Mouse (Mus musculus): ENCODE data around the gene Ulk3. TPM values are rescaled to one million over a fixed set of nuclear protein-coding genes. Genes with fewer than 3 reads are reported as not detected.

Gene Ulk3
- polyA plus RNA-seq, 1 experiment from 2014 or later = 18.0 TPM

DNA sequence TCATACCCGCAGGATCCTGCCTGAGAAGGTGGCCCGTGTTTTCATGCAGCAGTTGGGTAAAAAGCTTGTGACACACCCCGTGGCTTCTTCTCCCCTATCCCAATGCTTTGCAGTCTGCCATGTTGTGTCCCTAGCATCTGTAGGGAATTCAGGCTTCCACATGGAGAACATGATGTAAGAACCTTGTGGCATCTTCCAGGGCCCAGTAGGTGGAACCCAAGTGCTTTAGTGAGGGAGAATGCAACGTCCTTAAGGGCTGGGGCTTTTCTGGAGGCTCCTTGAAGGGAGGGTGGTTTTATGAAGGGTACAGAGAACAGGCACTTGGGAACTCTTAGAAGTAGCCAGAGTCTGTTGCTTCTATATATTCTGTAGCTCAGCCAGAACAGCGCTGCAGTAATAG lies 1.5 kb downstream of the Ulk3 start:
- H3K9ac ChIP-seq (ENCODE audit: low read depth, low read length) = no peak overlapping the region
- peaks cover 17% of the 10 kb centered on the region for H3K4me1 ChIP-seq (ENCODE audit: control insufficient read depth, insufficient read depth, low read length)
- no peak overlapping the region for H3K27ac ChIP-seq (ENCODE audit: low read length)
- ATAC-seq = no peak
- H3K4me3 ChIP-seq (ENCODE audit: low read length) = no peak overlapping the region
- H3K36me3 ChIP-seq (ENCODE audit: control insufficient read depth, insufficient read depth, low read length) = 0 out of 2 replicates have a peak, but pooled peaks cover 10% of the 10 kb centered on the region
- WGBS = 38% methylated on average over 5 of the region's 5 CpGs
- H3K4me2 ChIP-seq (ENCODE audit: low read depth, low read length) = no peak overlapping the region
- no peaks in the 10 kb centered on the region for H3K9me3 ChIP-seq (ENCODE audit: control insufficient read depth, low read length)
- no peaks in the 10 kb centered on the region for H3K27me3 ChIP-seq (replicated peaks; ENCODE audit: control insufficient read depth, insufficient read depth, low read length)

DNA sequence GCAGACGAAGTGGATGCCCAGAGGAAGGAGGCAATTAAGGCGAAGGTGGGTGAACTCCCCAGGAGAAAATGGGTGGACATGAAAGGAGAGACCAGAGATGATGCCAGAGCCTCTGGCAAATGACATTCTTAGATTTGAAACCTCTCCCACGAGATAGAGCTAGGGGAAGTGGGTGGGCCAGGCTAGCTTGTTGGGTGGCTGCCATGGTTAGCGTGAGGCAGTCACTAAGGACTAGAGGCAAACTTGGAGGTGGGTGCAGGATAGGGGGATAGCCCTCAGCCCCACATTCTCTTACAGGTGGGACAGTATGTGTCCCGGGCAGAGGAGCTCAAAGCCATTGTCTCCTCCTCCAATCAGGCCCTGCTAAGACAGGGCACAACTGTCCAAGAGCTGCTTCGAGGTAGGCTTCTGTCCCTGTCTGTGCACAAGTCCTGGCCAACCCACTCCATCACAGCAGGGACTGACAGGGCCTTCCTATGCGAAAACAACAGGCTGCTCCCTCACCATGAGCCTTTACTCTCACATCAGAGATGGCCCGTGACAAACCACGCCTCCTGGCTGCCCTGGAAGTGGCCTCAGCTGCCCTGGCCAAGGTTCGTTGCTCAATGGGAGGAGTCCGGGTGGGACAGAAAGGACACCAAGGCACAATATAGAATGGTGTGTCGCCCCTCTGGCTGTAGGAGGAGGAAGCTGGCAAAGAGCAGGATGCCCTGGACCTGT lies 4.4 kb downstream of the Ulk3 start:
- Histone ChIP-seq H3K9me3 (ENCODE audit: control insufficient read depth, low read length) (no peaks in the 10 kb centered on the region), H3K4me2 (ENCODE audit: low read depth, low read length) (no peak overlapping the region), H3K36me3 (ENCODE audit: control insufficient read depth, insufficient read depth, low read length) (0 out of 2 replicates have a peak, but pooled peaks cover 9% of the 10 kb centered on the region), H3K9ac (ENCODE audit: low read depth, low read length) (no peak overlapping the region), H3K27ac (ENCODE audit: low read length) (no peak overlapping the region), H3K4me1 (ENCODE audit: control insufficient read depth, insufficient read depth, low read length) (peaks cover 16% of the 10 kb centered on the region), H3K27me3 (replicated peaks; ENCODE audit: control insufficient read depth, insufficient read depth, low read length) (no peaks in the 10 kb centered on the region), H3K4me3 (ENCODE audit: low read length) (no peak overlapping the region)
- ATAC-seq = peak; percentile 27; the same call in 1 of the 2 replicates
- 51% methylated on average over 12 of the region's 12 CpGs for WGBS

DNA sequence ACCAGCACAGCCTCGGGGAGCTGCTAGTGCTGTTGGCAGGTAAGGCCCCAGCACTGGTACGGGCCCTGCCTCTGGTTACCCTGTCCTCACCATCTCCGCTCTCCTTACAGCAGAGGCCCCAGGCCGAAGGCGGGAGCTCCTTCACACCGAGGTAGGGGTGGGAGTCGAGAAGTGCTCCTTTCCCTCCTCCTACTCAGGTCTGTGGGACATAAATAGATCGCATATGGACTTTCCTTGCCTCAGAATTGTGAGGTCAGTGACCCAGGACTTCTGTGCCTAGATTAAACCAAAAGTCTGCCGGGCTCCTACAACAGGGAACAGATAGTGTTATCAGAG lies 4.9 kb downstream of the Ulk3 start:
- Histone ChIP-seq H3K4me3 (ENCODE audit: low read length) (no peak overlapping the region), H3K27ac (ENCODE audit: low read length) (no peak overlapping the region), H3K36me3 (ENCODE audit: control insufficient read depth, insufficient read depth, low read length) (0 out of 2 replicates have a peak, but pooled peaks cover 9% of the 10 kb centered on the region), H3K9ac (ENCODE audit: low read depth, low read length) (no peak overlapping the region), H3K4me1 (ENCODE audit: control insufficient read depth, insufficient read depth, low read length) (peaks cover 15% of the 10 kb centered on the region; the same call in 1 of the 2 replicates), H3K9me3 (ENCODE audit: control insufficient read depth, low read length) (no peaks in the 10 kb centered on the region), H3K4me2 (ENCODE audit: low read depth, low read length) (no peak overlapping the region), H3K27me3 (replicated peaks; ENCODE audit: control insufficient read depth, insufficient read depth, low read length) (no peaks in the 10 kb centered on the region)
- 75% methylated on average over 9 of the region's 9 CpGs for WGBS
- ATAC-seq = no peak

DNA sequence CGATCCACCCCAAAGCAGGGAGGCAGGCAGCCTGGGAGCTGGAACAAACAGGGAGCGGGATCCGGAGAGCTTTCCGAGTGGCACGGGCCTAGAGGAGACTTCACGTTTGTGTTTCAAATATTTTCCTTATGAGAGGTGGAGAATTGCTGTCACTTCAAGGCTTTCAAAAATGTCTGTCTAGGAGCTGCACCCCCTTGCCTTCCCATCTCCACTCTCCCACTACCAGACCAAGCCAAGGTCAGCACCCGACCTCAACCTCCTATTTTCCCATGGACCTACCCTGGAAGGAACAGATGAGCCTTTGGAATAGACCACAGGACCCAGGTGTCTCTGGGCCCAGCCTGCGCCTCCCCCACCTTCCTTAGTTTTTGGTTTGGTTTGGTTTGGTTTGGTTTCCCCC lies 8.0 kb downstream of the Ulk3 start:
- H3K36me3 ChIP-seq (ENCODE audit: control insufficient read depth, insufficient read depth, low read length) = 0 out of 2 replicates have a peak, but pooled peaks cover 3% of the 10 kb centered on the region
- no peak overlapping the region for H3K27ac ChIP-seq (ENCODE audit: low read length)
- no peaks in the 10 kb centered on the region for H3K9me3 ChIP-seq (ENCODE audit: control insufficient read depth, low read length)
- no peak overlapping the region for H3K9ac ChIP-seq (ENCODE audit: low read depth, low read length)
- no peak overlapping the region for H3K4me3 ChIP-seq (ENCODE audit: low read length)
- no peak overlapping the region for H3K4me2 ChIP-seq (ENCODE audit: low read depth, low read length)
- 78% methylated on average over 8 of the region's 8 CpGs for WGBS
- ATAC-seq = no peak
- H3K27me3 ChIP-seq (replicated peaks; ENCODE audit: control insufficient read depth, insufficient read depth, low read length) = no peaks in the 10 kb centered on the region
- peaks cover 27% of the 10 kb centered on the region for H3K4me1 ChIP-seq (ENCODE audit: control insufficient read depth, insufficient read depth, low read length)

DNA sequence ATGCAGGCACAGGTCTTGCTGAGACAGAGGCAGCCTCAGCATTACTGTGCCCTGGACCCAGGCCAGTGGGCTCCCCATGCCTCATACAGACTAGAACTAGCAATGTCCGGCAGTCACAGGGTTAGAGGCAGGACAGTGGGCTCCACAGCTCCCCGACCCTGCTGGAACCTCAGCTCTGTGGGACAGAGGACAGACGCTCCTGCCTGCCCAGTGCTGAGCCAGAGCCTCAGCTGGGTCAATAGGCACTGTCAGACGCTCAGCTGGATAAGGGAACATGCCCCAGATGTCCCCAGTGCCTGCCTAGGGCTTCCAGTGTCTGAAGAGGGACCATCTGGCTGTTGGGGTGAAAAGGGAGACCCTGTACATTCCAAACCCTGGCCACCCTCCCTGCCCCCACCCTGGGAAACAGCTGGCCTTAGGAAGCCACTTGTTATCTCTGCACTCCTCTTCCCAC lies 8.7 kb downstream of the Ulk3 start:
- 27% methylated on average over 4 of the region's 4 CpGs for WGBS
- Histone ChIP-seq H3K9me3 (ENCODE audit: control insufficient read depth, low read length) (no peaks in the 10 kb centered on the region), H3K9ac (ENCODE audit: low read depth, low read length) (no peak overlapping the region), H3K27me3 (replicated peaks; ENCODE audit: control insufficient read depth, insufficient read depth, low read length) (no peaks in the 10 kb centered on the region), H3K4me3 (ENCODE audit: low read length) (no peak overlapping the region), H3K27ac (ENCODE audit: low read length) (no peak overlapping the region), H3K4me2 (ENCODE audit: low read depth, low read length) (no peak overlapping the region), H3K36me3 (ENCODE audit: control insufficient read depth, insufficient read depth, low read length) (0 out of 2 replicates have a peak, but pooled peaks cover under 1% of the 10 kb centered on the region), H3K4me1 (ENCODE audit: control insufficient read depth, insufficient read depth, low read length) (peaks cover 27% of the 10 kb centered on the region)
- no peak for ATAC-seq

DNA sequence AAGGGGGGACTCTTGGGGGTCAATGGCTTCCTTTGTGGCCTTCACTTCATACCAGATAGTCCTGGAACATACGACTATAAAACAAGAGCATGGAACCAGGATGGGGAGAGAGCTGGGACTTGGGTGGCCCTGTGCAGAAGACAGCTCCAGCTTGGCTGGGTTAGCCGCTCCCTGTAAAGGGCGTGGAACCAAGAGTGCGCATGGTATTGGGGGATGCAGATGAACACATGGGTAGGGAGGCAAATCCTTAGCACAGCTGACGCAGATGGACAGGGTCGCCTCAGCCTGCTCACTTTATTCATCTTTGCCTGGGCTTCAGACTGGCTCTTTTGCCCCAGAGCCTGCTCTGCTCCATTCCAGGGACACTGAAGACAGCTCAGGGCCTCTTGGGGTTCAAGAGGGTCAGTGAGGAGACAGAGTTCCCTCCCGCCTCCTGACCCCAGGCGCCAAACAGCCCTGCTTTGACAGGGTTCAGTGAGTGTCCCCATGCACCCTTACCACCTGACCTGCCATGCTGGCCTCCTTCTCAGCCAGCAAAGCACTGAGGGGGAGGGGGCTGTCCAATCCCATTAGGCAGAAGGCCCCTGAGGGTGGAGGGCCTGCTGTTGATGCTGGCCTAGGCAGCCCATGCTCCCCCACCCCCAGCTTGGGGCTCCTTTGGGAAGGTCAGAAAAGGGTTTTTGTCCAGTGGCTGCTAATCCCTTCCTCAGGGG lies 9.8 kb downstream of the Ulk3 start:
- no peak for ATAC-seq
- Histone ChIP-seq H3K9ac (ENCODE audit: low read depth, low read length) (0 out of 2 replicates have a peak overlapping the region, but pooled peaks have one; percentile 13), H3K4me1 (ENCODE audit: control insufficient read depth, insufficient read depth, low read length) (peaks cover 27% of the 10 kb centered on the region), H3K36me3 (ENCODE audit: control insufficient read depth, insufficient read depth, low read length) (no peaks in the 10 kb centered on the region), H3K4me3 (ENCODE audit: low read length) (no peak overlapping the region), H3K27me3 (replicated peaks; ENCODE audit: control insufficient read depth, insufficient read depth, low read length) (no peaks in the 10 kb centered on the region), H3K4me2 (ENCODE audit: low read depth, low read length) (no peak overlapping the region), H3K9me3 (ENCODE audit: control insufficient read depth, low read length) (no peaks in the 10 kb centered on the region), H3K27ac (ENCODE audit: low read length) (no peak overlapping the region)
- 57% methylated on average over 8 of the region's 8 CpGs for WGBS

DNA sequence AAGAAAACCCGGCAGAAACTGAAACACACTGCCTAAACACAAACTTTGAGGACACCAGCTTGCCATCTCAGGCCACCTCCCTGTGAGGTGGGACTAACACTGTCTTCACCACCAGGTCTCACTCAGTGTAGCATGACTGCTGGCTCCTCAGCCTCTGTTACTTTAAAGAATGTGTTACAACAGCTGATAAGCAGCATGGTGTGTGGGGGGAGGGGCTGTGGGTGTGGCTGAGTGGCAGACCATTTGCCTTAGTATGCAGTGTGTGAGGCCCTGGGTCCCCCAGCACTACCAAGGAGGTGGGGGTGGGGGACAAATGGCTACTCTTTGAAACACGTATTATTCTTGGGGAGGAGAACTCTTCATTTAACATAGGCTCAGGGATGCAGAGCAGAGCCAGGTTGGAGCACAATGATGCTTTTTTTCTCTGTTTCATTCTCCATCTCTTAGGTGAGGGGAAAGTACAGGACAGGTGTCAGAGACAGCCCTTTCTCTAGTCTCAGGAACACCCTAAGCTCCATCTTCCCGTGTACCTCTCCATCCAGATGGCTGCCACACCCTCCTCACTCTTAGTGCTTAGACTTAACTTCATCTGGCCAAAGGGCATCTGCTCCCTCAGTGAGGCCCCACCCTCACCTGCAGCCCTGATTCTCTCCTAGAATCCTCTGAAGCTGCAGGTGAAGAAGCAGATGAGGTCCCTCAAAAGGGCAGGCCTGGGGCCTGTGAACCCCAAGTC lies 11.5 kb downstream of the Ulk3 start:
- Histone ChIP-seq H3K4me1 (ENCODE audit: control insufficient read depth, insufficient read depth, low read length) (peaks cover 27% of the 10 kb centered on the region), H3K9me3 (ENCODE audit: control insufficient read depth, low read length) (no peaks in the 10 kb centered on the region), H3K9ac (ENCODE audit: low read depth, low read length) (no peak overlapping the region), H3K27ac (ENCODE audit: low read length) (no peak overlapping the region), H3K4me3 (ENCODE audit: low read length) (no peak overlapping the region), H3K4me2 (ENCODE audit: low read depth, low read length) (no peak overlapping the region), H3K27me3 (replicated peaks; ENCODE audit: control insufficient read depth, insufficient read depth, low read length) (peaks cover 4% of the 10 kb centered on the region; the same call in 1 of the 2 replicates), H3K36me3 (ENCODE audit: control insufficient read depth, insufficient read depth, low read length) (no peaks in the 10 kb centered on the region)
- WGBS = 3% methylated on average over 3 of the region's 3 CpGs
- ATAC-seq = peak; percentile 88

DNA sequence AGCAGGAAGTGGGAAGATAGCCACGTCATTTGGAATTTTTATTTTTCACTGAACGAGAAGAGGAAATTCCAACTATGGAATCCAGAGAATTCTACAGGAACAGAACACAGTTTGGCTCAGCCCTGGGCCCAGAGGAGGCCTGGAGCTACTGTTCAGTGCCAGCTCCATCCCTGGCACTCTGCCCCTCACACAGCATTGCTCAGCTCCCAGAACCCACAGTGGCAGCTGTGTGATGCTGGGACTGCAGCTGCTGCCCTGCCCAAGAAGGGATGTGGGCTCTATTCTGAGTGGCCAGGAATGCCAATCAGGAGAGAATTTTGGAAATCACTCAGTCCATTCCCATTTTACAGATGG lies 12.1 kb downstream of the Ulk3 start:
- ATAC-seq = 0 out of 2 replicates have a peak, but pooled peaks have one; percentile 21
- Histone ChIP-seq H3K4me1 (ENCODE audit: control insufficient read depth, insufficient read depth, low read length) (peaks cover 27% of the 10 kb centered on the region), H3K9me3 (ENCODE audit: control insufficient read depth, low read length) (no peaks in the 10 kb centered on the region), H3K36me3 (ENCODE audit: control insufficient read depth, insufficient read depth, low read length) (no peaks in the 10 kb centered on the region), H3K4me2 (ENCODE audit: low read depth, low read length) (no peak overlapping the region), H3K4me3 (ENCODE audit: low read length) (no peak overlapping the region), H3K9ac (ENCODE audit: low read depth, low read length) (no peak overlapping the region), H3K27ac (ENCODE audit: low read length) (no peak overlapping the region), H3K27me3 (replicated peaks; ENCODE audit: control insufficient read depth, insufficient read depth, low read length) (peaks cover 7% of the 10 kb centered on the region)
- 13% methylated on average over 2 of the region's 2 CpGs for WGBS

DNA sequence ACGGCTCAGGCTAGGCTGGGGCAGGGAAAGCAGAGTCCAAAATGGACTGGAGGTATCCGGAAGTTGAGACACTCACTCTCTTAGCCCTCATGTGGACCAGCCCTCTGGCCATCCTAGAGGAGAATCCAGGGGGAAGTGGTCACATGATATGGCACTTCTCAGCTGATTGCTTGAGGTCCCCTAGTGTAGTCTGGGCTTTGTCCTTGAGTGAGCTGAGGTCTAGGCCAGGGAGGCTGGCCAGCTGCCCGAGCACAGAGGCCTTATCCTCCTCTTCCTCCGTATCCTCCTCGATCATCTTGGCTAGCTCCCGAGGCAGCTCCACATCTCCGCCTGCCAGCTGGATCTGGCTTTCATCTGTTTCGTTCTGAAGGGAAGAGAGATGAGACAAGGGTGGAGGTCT lies 12.8 kb downstream of the Ulk3 start:
- Histone ChIP-seq H3K4me3 (ENCODE audit: low read length) (no peak overlapping the region), H3K4me2 (ENCODE audit: low read depth, low read length) (no peak overlapping the region), H3K9me3 (ENCODE audit: control insufficient read depth, low read length) (no peaks in the 10 kb centered on the region), H3K36me3 (ENCODE audit: control insufficient read depth, insufficient read depth, low read length) (no peaks in the 10 kb centered on the region), H3K4me1 (ENCODE audit: control insufficient read depth, insufficient read depth, low read length) (peaks cover 27% of the 10 kb centered on the region), H3K9ac (ENCODE audit: low read depth, low read length) (no peak overlapping the region), H3K27me3 (replicated peaks; ENCODE audit: control insufficient read depth, insufficient read depth, low read length) (peaks cover 10% of the 10 kb centered on the region), H3K27ac (ENCODE audit: low read length) (no peak overlapping the region)
- ATAC-seq = no peak
- 58% methylated on average over 8 of the region's 8 CpGs for WGBS
